Mouse (Mus musculus) thymus, adult 2 months (tissue): ENCODE measurements around the gene Dnaaf5. TPM values are rescaled to one million over a fixed set of nuclear protein-coding genes. Genes with fewer than 3 reads are reported as not detected.

Experiments
- DNase-seq: peaks from one replicate; pipeline ENCODE4 v3.0.0; 2021
- H3K27ac ChIP-seq: fragments of 200-500 bp; 2 replicates; pipeline ENCODE4 v1.5.1; 2012; ENCODE audit warnings: low read length, control low read depth; ENCODE audit not compliant: control insufficient read depth, insufficient read depth
- H3K27me3 ChIP-seq: fragments of 200-500 bp; 2 replicates; pipeline ENCODE4 v1.6.1; 2012; ENCODE audit warnings: mild to moderate bottlenecking, low read length, moderate library complexity, mixed read lengths; ENCODE audit not compliant: control insufficient read depth, insufficient read depth
- H3K36me3 ChIP-seq: fragments of 200-500 bp; 2 replicates; pipeline ENCODE4 v1.6.1; 2012; ENCODE audit warnings: mild to moderate bottlenecking, low read length, moderate library complexity; ENCODE audit not compliant: control insufficient read depth, insufficient read depth
- H3K4me1 ChIP-seq: fragments of 200-500 bp; replicated peaks from 2 replicates; pipeline ENCODE4 v1.6.1; 2012; ENCODE audit warnings: low read length; ENCODE audit not compliant: control insufficient read depth, insufficient read depth
- H3K4me3 ChIP-seq: fragments of 200-500 bp; 2 replicates; pipeline ENCODE4 v1.5.1; 2012; ENCODE audit warnings: mild to moderate bottlenecking, low read length, control low read depth, moderate library complexity; ENCODE audit not compliant: control insufficient read depth, insufficient read depth
- CTCF ChIP-seq: fragments of 200-500 bp; IDR thresholded peaks from 2 replicates; pipeline ENCODE4 v1.5.1; 2012; ENCODE audit warnings: mild to moderate bottlenecking, control low read depth, low read length, moderate library complexity, borderline replicate concordance; ENCODE audit not compliant: control insufficient read depth, poor library complexity, insufficient read depth; ENCODE audit errors: extremely low read depth
- POLR2A ChIP-seq: fragments of 200-500 bp; IDR thresholded peaks from 2 replicates; pipeline ENCODE4 v1.6.1; 2012; ENCODE audit warnings: mild to moderate bottlenecking, low read length, control low read depth, moderate library complexity; ENCODE audit not compliant: control insufficient read depth, poor library complexity, insufficient read depth; ENCODE audit errors: extremely low read depth
- WGBS: fragments of 180-500 bp; shearing (Covaris S2); methylation state at CpG from one replicate; pipeline ENCODE4 v1.1.7; 2018; 5-methylcytosine and 5-hydroxymethylcytosine counted together
- polyA plus RNA-seq: library from polyadenylated mRNA; depleted of rRNA; stranded (reverse); fragments of >200 nt; gene quantifications from 2 replicates; pipeline ENCODE4 v1.2.3, GENCODE M21; 2012

The Dnaaf5 gene
- polyA plus RNA-seq, 1 experiment, result 50.5 TPM

- 23% methylated on average over 11 of the region's 11 CpGs for WGBS
- no peak for DNase-seq
- TF ChIP-seq POLR2A, result no peak
- no peak for TF ChIP-seq CTCF
- Histone ChIP-seq H3K27me3 (no peaks in the 10 kb centered on the region), H3K36me3 (no peaks in the 10 kb centered on the region), H3K4me3 (peak overlapping the region; percentile 63), H3K27ac (peak overlapping the region; percentile 11; the same call in 1 of the 2 replicates), H3K4me1 (peaks cover 15% of the 10 kb centered on the region)
These were observed 884 bp upstream of the Dnaaf5 start for GRCm38 (mm10) chr5:139149006-139149672.

GRCm38 (mm10) chr5:139150603-139151031, 594 bp downstream of the Dnaaf5 start:
- Histone ChIP-seq H3K4me3 (peak overlapping the region; percentile 75), H3K4me1 (peaks cover 15% of the 10 kb centered on the region), H3K27ac (peak overlapping the region; percentile 45), H3K36me3 (no peaks in the 10 kb centered on the region), H3K27me3 (no peaks in the 10 kb centered on the region)
- no peak for TF ChIP-seq POLR2A
- under 1% methylated on average over 45 of the region's 45 CpGs for WGBS
- peak; percentile 49 for DNase-seq

GRCm38 (mm10) chr5:139160899-139161298, 10.9 kb downstream of the Dnaaf5 start:
- no peaks in the 10 kb centered on the region for H3K27me3 ChIP-seq
- TF ChIP-seq POLR2A (no peak), CTCF (no peak)
- DNase-seq, result no peak
- peak overlapping the region; percentile 92 for H3K27ac ChIP-seq
- H3K4me3 ChIP-seq, result no peak overlapping the region
- H3K4me1 ChIP-seq, result peaks cover 53% of the 10 kb centered on the region
- H3K36me3 ChIP-seq, result no peaks in the 10 kb centered on the region
- 32% methylated on average over 8 of the region's 8 CpGs for WGBS

GRCm38 (mm10) chr5:139161632-139162031, 11.6 kb downstream of the Dnaaf5 start:
- peak overlapping the region; percentile 92 for H3K27ac ChIP-seq
- 2% methylated on average over 10 of the region's 10 CpGs for WGBS

DNA sequence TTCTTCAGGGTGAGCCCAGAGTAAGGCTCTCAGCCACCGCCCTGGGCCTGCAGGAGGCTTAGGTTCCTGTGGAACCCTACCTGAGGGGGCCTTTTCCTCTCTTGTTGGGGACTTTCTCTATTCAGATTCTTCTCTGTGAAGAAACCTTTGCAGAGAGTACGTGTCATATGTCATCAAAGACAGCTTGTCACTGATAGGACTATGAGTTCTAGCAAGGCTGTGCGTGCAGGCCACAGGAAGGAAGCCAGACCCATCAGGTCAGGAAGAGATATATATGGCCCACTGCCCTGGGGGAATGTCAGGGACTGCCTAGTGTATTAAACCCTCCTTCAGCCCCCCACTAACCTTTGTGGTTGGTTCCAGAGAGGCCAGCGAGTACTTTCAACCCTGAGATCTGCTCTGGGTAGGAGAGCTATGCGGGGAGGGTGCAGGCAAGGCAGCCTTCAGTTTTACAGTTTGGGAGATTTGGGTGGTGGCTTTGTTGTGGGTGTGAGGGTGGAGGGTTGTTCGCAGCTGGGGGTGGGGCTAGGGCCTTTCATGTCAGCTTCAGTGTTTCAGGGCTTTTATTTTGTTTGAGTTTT, 16.8 kb downstream of the Dnaaf5 start:
- peak; percentile 82 for DNase-seq
- TF ChIP-seq POLR2A, result peak; percentile 43; the same call in 1 of the 2 replicates
- TF ChIP-seq CTCF, result no peak
- H3K4me3 ChIP-seq, result peak overlapping the region; percentile 31
- H3K27me3 ChIP-seq, result no peaks in the 10 kb centered on the region
- 3% methylated on average over 6 of the region's 6 CpGs for WGBS
- H3K27ac ChIP-seq, result peak overlapping the region; percentile 96
- H3K4me1 ChIP-seq, result peaks cover 49% of the 10 kb centered on the region
- H3K36me3 ChIP-seq, result no peaks in the 10 kb centered on the region; the same call in 1 of the 2 replicates

More at GRCm38 (mm10) chr5:139161632-139162031, 11.6 kb downstream of the Dnaaf5 start:
- TF ChIP-seq CTCF (no peak), POLR2A (peak; percentile 43; the same call in 1 of the 2 replicates)
- Histone ChIP-seq H3K27me3 (no peaks in the 10 kb centered on the region), H3K36me3 (no peaks in the 10 kb centered on the region), H3K4me3 (peak overlapping the region; percentile 37), H3K4me1 (peaks cover 59% of the 10 kb centered on the region)
- peak; percentile 76 for DNase-seq

- no peaks in the 10 kb centered on the region; the same call in 1 of the 2 replicates for H3K36me3 ChIP-seq
- no peaks in the 10 kb centered on the region for H3K27me3 ChIP-seq
- 2% methylated on average over 1 of the region's 1 CpGs for WGBS
- peak overlapping the region; percentile 96 for H3K27ac ChIP-seq
- no peak overlapping the region for H3K4me3 ChIP-seq
- DNase-seq, result no peak
- peaks cover 43% of the 10 kb centered on the region for H3K4me1 ChIP-seq
- no peak for TF ChIP-seq CTCF
- TF ChIP-seq POLR2A, result no peak
These were observed 17.5 kb downstream of the Dnaaf5 start for GRCm38 (mm10) chr5:139167548-139167947.

DNA sequence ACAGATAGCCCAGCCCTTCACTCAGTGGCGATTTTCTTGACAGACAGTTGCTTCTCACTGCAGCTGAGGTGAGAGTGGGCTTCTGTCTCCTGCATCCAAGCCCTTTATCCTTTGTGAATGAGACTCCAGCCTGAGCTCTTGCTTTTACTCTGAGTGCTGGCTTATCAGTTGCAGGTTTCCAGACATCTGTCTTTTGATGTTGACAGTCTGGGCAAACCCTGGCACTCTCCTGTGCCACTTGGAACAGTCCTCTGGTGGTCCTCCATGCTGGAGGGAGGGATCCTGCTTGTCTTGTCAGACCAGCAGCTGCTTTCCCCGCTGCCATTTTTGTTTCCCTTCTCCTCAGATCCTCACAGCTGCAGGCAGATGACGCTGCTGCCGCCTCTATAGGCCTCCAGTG, 21.9 kb downstream of the Dnaaf5 start:
- WGBS, result 93% methylated on average over 4 of the region's 4 CpGs
- Histone ChIP-seq H3K4me3 (no peak overlapping the region), H3K27me3 (no peaks in the 10 kb centered on the region), H3K36me3 (peaks cover 4% of the 10 kb centered on the region), H3K27ac (no peak overlapping the region), H3K4me1 (peaks cover 18% of the 10 kb centered on the region)
- TF ChIP-seq CTCF (no peak), POLR2A (no peak)
- DNase-seq, result no peak
